Mouse (Mus musculus) midbrain, embryonic 14.5 days (tissue): ENCODE results near the gene Lmbr1. TPM values are rescaled to one million over a fixed set of nuclear protein-coding genes. Genes with fewer than 3 reads are reported as not detected.

ENCODE experiments used
- ATAC-seq: fragments of 200-750 bp; cut with Nextera tagmentation; 2 replicates; pipeline ENCODE4 v1.8.0; 2017; ENCODE audit warnings: moderate number of reproducible peaks, moderate library complexity; ENCODE audit not compliant: low FRiP score, low TSS enrichment
- DNase-seq: peaks from one replicate; pipeline ENCODE4 v3.0.0-alpha.2; 2015
- H3K27ac ChIP-seq: fragments of 300-500 bp; sonication (generic); replicated peaks from 2 replicates; pipeline ENCODE4 v1.5.1; 2014; ENCODE audit warnings: mild to moderate bottlenecking, low read depth, low read length, moderate library complexity
- H3K27me3 ChIP-seq: fragments of 300-500 bp; sonication (generic); 2 replicates; pipeline ENCODE4 v1.6.1; 2014; ENCODE audit warnings: low read length, control low read depth, mixed read lengths; ENCODE audit not compliant: control insufficient read depth, insufficient read depth
- H3K36me3 ChIP-seq: fragments of 300-500 bp; sonication (generic); 2 replicates; pipeline ENCODE4 v1.6.1; 2014; ENCODE audit warnings: low read length, control low read depth; ENCODE audit not compliant: control insufficient read depth, insufficient read depth
- H3K4me1 ChIP-seq: fragments of 300-500 bp; sonication (generic); 2 replicates; pipeline ENCODE4 v1.6.1; 2014; ENCODE audit warnings: mild to moderate bottlenecking, antibody characterized with exemption, low read length, control low read depth; ENCODE audit not compliant: control insufficient read depth, insufficient read depth
- H3K4me2 ChIP-seq: fragments of 300-500 bp; sonication (generic); 2 replicates; pipeline ENCODE4 v1.6.1; 2014; ENCODE audit warnings: mild to moderate bottlenecking, low read length, moderate library complexity
- H3K4me3 ChIP-seq: fragments of 300-500 bp; sonication (generic); replicated peaks from 2 replicates; pipeline ENCODE4 v1.5.1; 2014; ENCODE audit warnings: low read depth, low read length
- H3K9ac ChIP-seq: fragments of 300-500 bp; sonication (generic); replicated peaks from 2 replicates; pipeline ENCODE4 v1.6.1; 2014; ENCODE audit warnings: mild to moderate bottlenecking, low read length, moderate library complexity
- H3K9me3 ChIP-seq: fragments of 300-500 bp; sonication (generic); 2 replicates; pipeline ENCODE4 v1.6.1; 2016; ENCODE audit warnings: low read length, control low read depth, mixed read lengths; ENCODE audit not compliant: control insufficient read depth
- WGBS: fragments of 180-500 bp; shearing (Covaris S2); extraction: QIAGEN DNeasy Blood & Tissue Kit; methylation state at CpG from one replicate; pipeline ENCODE4 v1.1.7; 2014; 5-methylcytosine and 5-hydroxymethylcytosine counted together
- polyA plus RNA-seq: library from polyadenylated mRNA; unstranded; fragments of >200 nt; fragmentation: Nextera tagmentation; extraction: Ambion mirVana; gene quantifications from 2 replicates; pipeline ENCODE4 v1.2.1, GENCODE M21; 2014

Lmbr1 gene
- polyA plus RNA-seq, 1 experiment from 2014 or later = 42.4 TPM

GRCm38 (mm10) chr5:29289703-29290102, 88.5 kb downstream of the Lmbr1 start:
- Histone ChIP-seq H3K4me3 (no peak overlapping the region), H3K36me3 (no peaks in the 10 kb centered on the region), H3K27me3 (no peaks in the 10 kb centered on the region), H3K9me3 (no peaks in the 10 kb centered on the region), H3K4me2 (no peak overlapping the region), H3K27ac (no peak overlapping the region), H3K9ac (no peak overlapping the region), H3K4me1 (no peaks in the 10 kb centered on the region)
- DNase-seq (no peak), ATAC-seq (no peak)
- 87% methylated on average over 6 of the region's 6 CpGs for WGBS

DNA sequence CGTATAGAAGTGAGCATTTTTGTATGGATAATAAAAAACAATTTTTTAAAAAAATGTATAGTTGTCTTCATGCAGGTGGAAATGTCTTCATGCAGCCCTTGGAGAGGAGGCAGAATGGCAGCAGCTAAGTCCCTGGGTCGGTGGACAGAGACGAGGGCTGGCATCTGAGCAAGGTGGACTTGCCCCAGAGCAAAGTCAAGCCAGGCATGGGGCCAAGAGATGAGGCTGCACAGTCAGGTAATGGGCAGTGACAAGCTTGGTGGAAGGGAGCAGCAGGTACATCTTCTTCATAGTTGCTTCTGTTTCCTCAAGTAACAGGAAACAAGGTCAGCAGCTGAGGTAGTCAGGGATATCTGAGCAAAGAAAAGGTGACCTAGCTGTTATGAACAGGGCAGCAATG, 97.1 kb downstream of the Lmbr1 start:
- H3K36me3 ChIP-seq = no peaks in the 10 kb centered on the region
- WGBS = 93% methylated on average over 3 of the region's 3 CpGs
- DNase-seq = no peak
- no peak overlapping the region for H3K27ac ChIP-seq
- no peak overlapping the region for H3K9ac ChIP-seq
- ATAC-seq = no peak
- H3K4me3 ChIP-seq = no peak overlapping the region
- no peak overlapping the region for H3K4me2 ChIP-seq
- no peaks in the 10 kb centered on the region for H3K4me1 ChIP-seq
- H3K9me3 ChIP-seq = no peaks in the 10 kb centered on the region
- H3K27me3 ChIP-seq = no peaks in the 10 kb centered on the region

DNA sequence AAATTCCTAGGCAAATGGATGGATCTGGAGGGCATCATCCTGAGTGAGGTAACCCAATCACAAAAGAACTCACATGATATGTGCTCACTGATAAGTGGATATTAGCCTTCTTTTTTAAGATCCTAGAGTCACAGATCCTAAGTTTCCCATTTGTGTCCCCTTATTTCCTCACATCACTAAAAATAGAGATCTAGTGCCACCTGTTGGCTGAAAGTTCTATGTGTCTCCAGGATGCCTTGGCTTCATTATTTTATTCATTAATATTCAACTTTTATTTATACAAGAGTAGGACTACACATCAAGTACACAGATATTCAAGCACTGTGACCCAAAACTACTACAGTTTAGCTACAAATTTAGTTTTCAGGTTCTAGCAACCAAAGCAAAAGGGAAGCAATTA, 103.4 kb downstream of the Lmbr1 start:
- no peak overlapping the region for H3K27ac ChIP-seq
- H3K4me3 ChIP-seq = no peak overlapping the region
- no peak for ATAC-seq
- H3K9ac ChIP-seq = no peak overlapping the region
- no peak overlapping the region for H3K4me2 ChIP-seq
- H3K27me3 ChIP-seq = no peaks in the 10 kb centered on the region
- peak; percentile 60 for DNase-seq
- no peaks in the 10 kb centered on the region for H3K4me1 ChIP-seq
- H3K9me3 ChIP-seq = no peaks in the 10 kb centered on the region
- no peaks in the 10 kb centered on the region for H3K36me3 ChIP-seq

GRCm38 (mm10) chr5:29273426-29273825, 104.8 kb downstream of the Lmbr1 start:
- Histone ChIP-seq H3K36me3 (no peaks in the 10 kb centered on the region), H3K4me2 (no peak overlapping the region), H3K4me1 (no peaks in the 10 kb centered on the region), H3K4me3 (no peak overlapping the region), H3K27ac (no peak overlapping the region), H3K9ac (no peak overlapping the region), H3K27me3 (no peaks in the 10 kb centered on the region), H3K9me3 (no peaks in the 10 kb centered on the region)
- WGBS = 73% methylated on average over 2 of the region's 2 CpGs
- peak; percentile 27 for DNase-seq
- no peak for ATAC-seq

DNA sequence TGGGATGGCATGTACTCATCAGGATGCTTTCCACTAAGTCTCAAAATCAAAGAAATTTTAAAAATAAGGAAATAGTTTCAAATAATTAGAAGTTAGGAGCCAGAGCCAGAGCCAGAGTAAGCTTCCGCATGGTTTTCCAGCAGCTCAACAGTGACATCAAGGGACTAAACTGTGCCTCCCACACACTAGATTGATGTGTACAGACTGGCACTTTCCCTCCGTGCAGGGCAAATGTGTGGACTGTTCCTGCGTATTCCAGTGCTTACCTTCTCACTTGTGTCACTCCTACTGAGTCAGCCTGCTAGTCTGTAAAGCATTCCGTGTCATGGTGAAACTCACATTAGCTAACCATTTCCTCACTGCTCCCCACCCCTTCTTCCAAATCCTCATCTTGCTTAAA, 107.3 kb downstream of the Lmbr1 start:
- Histone ChIP-seq H3K9ac (no peak overlapping the region), H3K9me3 (no peaks in the 10 kb centered on the region), H3K36me3 (no peaks in the 10 kb centered on the region), H3K27ac (no peak overlapping the region), H3K4me3 (no peak overlapping the region), H3K27me3 (no peaks in the 10 kb centered on the region), H3K4me2 (no peak overlapping the region), H3K4me1 (no peaks in the 10 kb centered on the region)
- 57% methylated on average over 4 of the region's 4 CpGs for WGBS
- peak; percentile 35 for DNase-seq
- ATAC-seq = no peak

DNA sequence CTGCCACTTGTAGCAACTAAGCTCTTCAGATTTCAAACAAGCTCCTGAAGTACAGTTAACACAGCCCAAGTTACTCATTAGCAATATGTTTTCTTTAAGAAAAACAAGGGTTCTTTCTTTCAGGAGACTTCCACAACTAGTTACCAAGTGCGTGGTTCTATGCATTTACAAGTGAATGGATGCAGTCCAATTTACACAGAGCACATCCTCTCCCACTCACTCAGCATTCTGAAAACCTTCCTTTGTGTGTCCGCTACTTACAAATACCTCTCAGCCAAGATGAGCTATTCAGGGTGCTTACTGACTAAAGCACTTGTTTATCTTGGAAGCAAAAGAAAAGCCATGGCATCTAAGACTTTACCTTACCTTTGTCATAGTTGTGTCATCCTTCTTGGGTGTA, 124.3 kb downstream of the Lmbr1 start:
- H3K27ac ChIP-seq = no peak overlapping the region
- WGBS = 19% methylated on average over 2 of the region's 2 CpGs
- H3K4me1 ChIP-seq = peaks cover 14% of the 10 kb centered on the region
- H3K36me3 ChIP-seq = no peaks in the 10 kb centered on the region
- H3K9ac ChIP-seq = no peak overlapping the region
- H3K9me3 ChIP-seq = no peaks in the 10 kb centered on the region
- H3K4me2 ChIP-seq = no peak overlapping the region
- H3K4me3 ChIP-seq = no peak overlapping the region
- no peaks in the 10 kb centered on the region for H3K27me3 ChIP-seq
- no peak for ATAC-seq
- DNase-seq = no peak

GRCm38 (mm10) chr5:29251496-29251873, 126.7 kb downstream of the Lmbr1 start:
- H3K4me2 ChIP-seq = peak overlapping the region; percentile 29; the same call in 1 of the 2 replicates
- H3K4me1 ChIP-seq = peaks cover 14% of the 10 kb centered on the region
- no peak for ATAC-seq
- H3K4me3 ChIP-seq = no peak overlapping the region
- H3K9ac ChIP-seq = no peak overlapping the region
- no peaks in the 10 kb centered on the region for H3K36me3 ChIP-seq
- H3K27me3 ChIP-seq = no peaks in the 10 kb centered on the region
- no peaks in the 10 kb centered on the region for H3K9me3 ChIP-seq
- H3K27ac ChIP-seq = no peak overlapping the region
- 27% methylated on average over 1 of the region's 1 CpGs for WGBS
- DNase-seq = peak; percentile 4

- Histone ChIP-seq H3K4me1 (peaks cover 14% of the 10 kb centered on the region), H3K27me3 (no peaks in the 10 kb centered on the region), H3K9me3 (no peaks in the 10 kb centered on the region), H3K9ac (no peak overlapping the region), H3K36me3 (no peaks in the 10 kb centered on the region), H3K4me3 (no peak overlapping the region), H3K4me2 (peak overlapping the region; percentile 29), H3K27ac (0 out of 2 replicates have a peak overlapping the region, but pooled peaks have one; percentile 8)
- DNase-seq (peak; percentile 79), ATAC-seq (peak; percentile 83; the same call in 1 of the 2 replicates)
- WGBS = 4% methylated on average over 8 of the region's 8 CpGs
These were observed 127.2 kb downstream of the Lmbr1 start for GRCm38 (mm10) chr5:29250795-29251495.

GRCm38 (mm10) chr5:29244769-29245168, 133.4 kb downstream of the Lmbr1 start:
- ATAC-seq (no peak), DNase-seq (no peak)
- Histone ChIP-seq H3K27ac (no peak overlapping the region), H3K4me3 (no peak overlapping the region), H3K4me2 (no peak overlapping the region), H3K4me1 (no peaks in the 10 kb centered on the region), H3K36me3 (no peaks in the 10 kb centered on the region), H3K9ac (no peak overlapping the region), H3K27me3 (no peaks in the 10 kb centered on the region), H3K9me3 (no peaks in the 10 kb centered on the region)
- WGBS = 100% methylated on average over 1 of the region's 1 CpGs
